Mouse (Mus musculus) lung, embryonic 14.5 days (tissue): ENCODE results near the gene Kcnmb1. TPM values are rescaled to one million over a fixed set of nuclear protein-coding genes. Genes with fewer than 3 reads are reported as not detected.
A peak's percentile ranks its signal among the peaks of the same experiment; 100 is the strongest.

Source experiments
- ATAC-seq: fragments of 200-750 bp; cut with Nextera tagmentation; 2 replicates; pipeline ENCODE4 v1.8.0; 2017; ENCODE audit warnings: mild to moderate bottlenecking, moderate TSS enrichment, moderate library complexity; ENCODE audit not compliant: insufficient read depth
- DNase-seq: peaks from one replicate; pipeline ENCODE4 v3.0.0-alpha.2; 2015
- H3K27ac ChIP-seq: fragments of 300-500 bp; sonication (generic); 2 replicates; pipeline ENCODE4 v1.5.1; 2014; ENCODE audit warnings: low read depth, mild to moderate bottlenecking, moderate library complexity
- H3K27me3 ChIP-seq: fragments of 300-500 bp; sonication (generic); 2 replicates; pipeline ENCODE4 v1.6.1; 2014; ENCODE audit warnings: low read length, control low read depth; ENCODE audit not compliant: insufficient read depth
- H3K36me3 ChIP-seq: fragments of 300-500 bp; sonication (generic); 2 replicates; pipeline ENCODE4 v1.6.1; 2014; ENCODE audit warnings: control low read depth; ENCODE audit not compliant: insufficient read depth
- H3K4me1 ChIP-seq: fragments of 300-500 bp; sonication (generic); 2 replicates; pipeline ENCODE4 v1.6.1; 2014; ENCODE audit warnings: antibody characterized with exemption, control low read depth; ENCODE audit not compliant: insufficient read depth
- H3K4me2 ChIP-seq: fragments of 300-500 bp; sonication (generic); 2 replicates; pipeline ENCODE4 v1.6.1; 2014; ENCODE audit warnings: mild to moderate bottlenecking
- H3K4me3 ChIP-seq: fragments of 300-500 bp; sonication (generic); 2 replicates; pipeline ENCODE4 v1.5.1; 2014; ENCODE audit warnings: low read depth, low read length
- H3K9ac ChIP-seq: fragments of 300-500 bp; sonication (generic); 2 replicates; pipeline ENCODE4 v1.6.1; 2014
- H3K9me3 ChIP-seq: fragments of 300-500 bp; sonication (generic); 2 replicates; pipeline ENCODE4 v1.6.1; 2016; ENCODE audit warnings: low read depth, low read length, control low read depth
- CTCF ChIP-seq: IDR thresholded peaks from 2 replicates; pipeline ENCODE4 v1.5.1; 2016; ENCODE audit warnings: antibody characterized with exemption, low read depth
- WGBS: fragments of 180-500 bp; shearing (Covaris S2); extraction: QIAGEN DNeasy Blood & Tissue Kit; methylation state at CpG from one replicate; pipeline ENCODE4 v1.1.7; 2014; 5-methylcytosine and 5-hydroxymethylcytosine counted together
- polyA plus RNA-seq: library from polyadenylated mRNA; unstranded; fragments of >200 nt; fragmentation: Nextera tagmentation; extraction: Ambion mirVana; gene quantifications from 2 replicates; pipeline ENCODE4 v1.2.1, GENCODE M21; 2014

The Kcnmb1 gene
- polyA plus RNA-seq, 1 experiment from 2014 or later, result 1.3 TPM

GRCm38 (mm10) chr11:34009316-34010087, 46.7 kb downstream of the Kcnmb1 start:
- Histone ChIP-seq H3K27me3 (no peaks in the 10 kb centered on the region), H3K4me3 (no peak overlapping the region), H3K4me2 (no peak overlapping the region), H3K27ac (no peak overlapping the region), H3K36me3 (no peaks in the 10 kb centered on the region), H3K9me3 (no peaks in the 10 kb centered on the region), H3K9ac (no peak overlapping the region), H3K4me1 (no peaks in the 10 kb centered on the region)
- whole genome bisulfite sequencing, result 83% methylated on average over 12 of the region's 12 CpGs
- TF ChIP-seq CTCF, result no peak
- ATAC-seq (no peak), DNase-seq (no peak)

GRCm38 (mm10) chr11:34010133-34010858, 47.5 kb downstream of the Kcnmb1 start:
- Histone ChIP-seq H3K36me3 (no peaks in the 10 kb centered on the region), H3K27me3 (no peaks in the 10 kb centered on the region), H3K4me3 (no peak overlapping the region), H3K9ac (no peak overlapping the region), H3K9me3 (no peaks in the 10 kb centered on the region), H3K4me2 (no peak overlapping the region), H3K4me1 (no peaks in the 10 kb centered on the region), H3K27ac (no peak overlapping the region)
- no peak for TF ChIP-seq CTCF
- no peak for DNase-seq
- peak; percentile 25; the same call in 1 of the 2 replicates for ATAC-seq
- 71% methylated on average over 7 of the region's 7 CpGs for WGBS

GRCm38 (mm10) chr11:34010859-34011172, 48.0 kb downstream of the Kcnmb1 start:
- WGBS, result 43% methylated on average over 4 of the region's 4 CpGs
- Histone ChIP-seq H3K4me3 (no peak overlapping the region), H3K27ac (no peak overlapping the region), H3K4me2 (no peak overlapping the region), H3K36me3 (no peaks in the 10 kb centered on the region), H3K27me3 (no peaks in the 10 kb centered on the region), H3K9ac (no peak overlapping the region), H3K9me3 (no peaks in the 10 kb centered on the region), H3K4me1 (no peaks in the 10 kb centered on the region)
- ATAC-seq (peak; percentile 70), DNase-seq (peak; percentile 61)
- TF ChIP-seq CTCF, result no peak

DNA sequence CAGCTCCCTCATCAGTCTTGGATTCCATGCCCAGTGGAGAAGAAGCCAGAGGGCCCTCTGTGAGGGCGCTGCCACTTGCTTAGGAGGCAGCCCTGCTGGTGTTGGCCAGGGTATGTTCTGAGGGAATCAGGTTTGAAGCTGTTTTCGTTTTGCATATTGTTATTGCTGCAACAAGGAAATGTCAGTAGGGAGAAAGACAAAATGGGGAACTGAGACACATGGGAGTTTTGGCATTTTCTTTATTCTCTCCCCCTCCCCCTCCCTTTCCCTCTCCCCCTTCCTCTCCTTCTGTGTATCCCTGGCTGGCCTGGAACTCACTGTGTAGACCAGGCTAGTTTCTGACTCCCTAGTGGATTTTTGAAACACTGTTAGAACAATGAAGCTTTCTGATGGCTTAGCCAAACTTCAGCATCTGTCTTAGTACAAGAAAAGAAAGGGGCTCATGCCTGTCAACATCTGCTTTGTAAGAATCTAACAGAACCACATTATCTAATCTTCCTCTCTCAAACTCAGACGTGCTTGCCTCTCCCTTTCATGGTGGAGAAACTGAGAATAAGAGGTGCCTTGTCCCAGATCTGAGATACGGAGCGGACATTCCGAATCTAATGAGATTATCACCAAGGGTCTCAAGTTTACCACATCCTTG, 49.3 kb downstream of the Kcnmb1 start:
- H3K4me2 ChIP-seq, result no peak overlapping the region
- no peak overlapping the region for H3K4me3 ChIP-seq
- no peak for TF ChIP-seq CTCF
- ATAC-seq, result no peak
- H3K9me3 ChIP-seq, result no peaks in the 10 kb centered on the region
- H3K27ac ChIP-seq, result no peak overlapping the region
- H3K27me3 ChIP-seq, result no peaks in the 10 kb centered on the region
- no peaks in the 10 kb centered on the region for H3K36me3 ChIP-seq
- WGBS, result 67% methylated on average over 6 of the region's 6 CpGs
- no peaks in the 10 kb centered on the region for H3K4me1 ChIP-seq
- H3K9ac ChIP-seq, result no peak overlapping the region
- no peak for DNase-seq

Other genes starting within 250 kb of the Kcnmb1 start
- 0.42 and 0.62 TPM in 2 replicates for gene Kcnip1, start 30.1 kb downstream of the Kcnmb1 start, polyA plus RNA-seq
- 2.5 and 4.0 TPM in 2 replicates for gene Lcp2, start 83.9 kb downstream of the Kcnmb1 start, polyA plus RNA-seq
- not detected in 2 replicates for gene 4930469K13Rik, start 135.5 kb downstream of the Kcnmb1 start, polyA plus RNA-seq
- gene Foxi1, start 245.1 kb downstream of the Kcnmb1 start, polyA plus RNA-seq, result not detected in 2 replicates